Mouse (Mus musculus) bone marrow, adult 2 months (tissue): ENCODE data around the gene Nop2. TPM values are rescaled to one million over a fixed set of nuclear protein-coding genes. Genes with fewer than 3 reads are reported as not detected.

Experiments
- H3K27ac ChIP-seq: fragments of 200-500 bp; 2 replicates; pipeline ENCODE4 v1.5.1; 2012; ENCODE audit warnings: low read depth, mild to moderate bottlenecking, control low read depth, inconsistent platforms, low read length; ENCODE audit not compliant: control insufficient read depth, poor library complexity, insufficient read depth
- H3K4me1 ChIP-seq: fragments of 200-500 bp; 2 replicates; pipeline ENCODE4 v1.6.1; 2011; ENCODE audit warnings: low read length; ENCODE audit not compliant: control insufficient read depth, insufficient read depth
- H3K4me3 ChIP-seq: fragments of 200-500 bp; replicated peaks from 2 replicates; pipeline ENCODE3; 2011; ENCODE audit warnings: mild to moderate bottlenecking, low read depth, low read length, control low read depth; ENCODE audit not compliant: control insufficient read depth
- CTCF ChIP-seq: fragments of 200-500 bp; IDR thresholded peaks from 2 replicates; pipeline ENCODE4 v1.5.1; 2011; ENCODE audit warnings: low read length, control low read depth; ENCODE audit not compliant: control insufficient read depth, insufficient read depth
- POLR2A ChIP-seq: fragments of 200-500 bp; IDR thresholded peaks from 2 replicates; pipeline ENCODE4 v1.6.1; 2011; ENCODE audit warnings: low read depth, mild to moderate bottlenecking, control low read depth, low read length, borderline replicate concordance; ENCODE audit not compliant: control insufficient read depth
- WGBS: fragments of 180-500 bp; shearing (Covaris S2); methylation state at CpG from one replicate; pipeline ENCODE4 v1.1.7; 2018; 5-methylcytosine and 5-hydroxymethylcytosine counted together
- polyA plus RNA-seq: library from polyadenylated mRNA; stranded (reverse); fragments of >200 nt; gene quantifications from 2 replicates; pipeline ENCODE4 v1.2.4, GENCODE M21; 2011; ENCODE audit warnings: low replicate concordance; ENCODE audit not compliant: missing spikeins, insufficient read depth, insufficient read length

Gene Nop2
- polyA plus RNA-seq, 1 experiment = 25.7 TPM

DNA sequence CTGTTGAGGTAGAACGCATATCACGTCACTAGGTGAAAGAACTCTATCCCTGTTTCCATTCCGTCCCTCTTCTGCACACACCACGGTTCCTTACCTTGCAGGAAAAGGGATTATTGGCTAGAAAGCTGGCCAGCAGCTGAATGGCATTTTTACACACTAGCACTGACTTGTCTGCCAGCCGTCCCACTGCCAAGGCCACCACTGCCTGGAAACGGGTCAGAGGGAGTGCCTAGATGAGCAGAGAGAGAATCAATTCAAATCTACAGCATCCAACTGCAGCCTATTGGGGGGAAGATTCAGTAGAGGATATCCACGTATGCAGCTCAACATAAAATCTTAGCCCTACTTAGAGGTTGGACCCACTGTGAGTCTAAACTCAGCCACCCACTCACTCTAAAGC, 47.9 kb downstream of the Nop2 start:
- 94% methylated on average over 7 of the region's 7 CpGs for WGBS
- no peak overlapping the region for H3K27ac ChIP-seq
- H3K4me3 ChIP-seq = no peak overlapping the region
- no peaks in the 10 kb centered on the region for H3K4me1 ChIP-seq
- TF ChIP-seq POLR2A = no peak
- no peak for TF ChIP-seq CTCF

- H3K4me3 ChIP-seq = no peak overlapping the region
- no peaks in the 10 kb centered on the region for H3K4me1 ChIP-seq
- H3K27ac ChIP-seq = no peak overlapping the region
- TF ChIP-seq POLR2A (no peak), CTCF (no peak)
- WGBS = 86% methylated on average over 5 of the region's 5 CpGs
Observed at GRCm38 (mm10) chr6:125182133-125182532, 50.4 kb downstream of the Nop2 start.

DNA sequence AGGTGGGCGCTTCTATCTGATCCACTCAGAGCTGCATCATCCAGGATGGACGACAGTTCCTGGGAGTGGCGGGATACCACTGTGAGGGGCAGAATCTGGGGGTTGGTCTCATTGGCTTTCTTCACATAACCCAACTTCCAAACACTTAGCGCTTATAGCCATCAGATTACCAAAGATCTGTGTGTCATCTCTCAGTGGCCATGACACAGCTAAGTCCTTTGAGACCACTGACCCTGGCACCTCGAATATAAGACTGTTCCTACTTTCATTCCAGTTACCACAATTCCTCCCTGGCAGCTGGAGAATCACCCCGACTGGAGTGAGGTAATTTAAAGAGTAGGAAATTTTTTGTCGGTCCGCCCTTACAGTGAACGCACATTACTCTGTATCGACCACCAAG, 54.5 kb downstream of the Nop2 start:
- Histone ChIP-seq H3K4me1 (peaks cover 1% of the 10 kb centered on the region; the same call in 1 of the 2 replicates), H3K27ac (no peak overlapping the region), H3K4me3 (no peak overlapping the region)
- TF ChIP-seq CTCF (no peak), POLR2A (no peak)
- WGBS = 95% methylated on average over 10 of the region's 10 CpGs

GRCm38 (mm10) chr6:125190816-125191215, 59.1 kb downstream of the Nop2 start:
- H3K4me3 ChIP-seq = peak overlapping the region; percentile 98
- TF ChIP-seq CTCF (no peak), POLR2A (no peak)
- H3K27ac ChIP-seq = no peak overlapping the region; the same call in 1 of the 2 replicates
- H3K4me1 ChIP-seq = peaks cover 1% of the 10 kb centered on the region; the same call in 1 of the 2 replicates

GRCm38 (mm10) chr6:125191332-125192015, 59.8 kb downstream of the Nop2 start, which contains the start of the genes Ncapd2 and Mrpl51:
Ncapd2 (minus strand) TSS chr6:125191701.
Mrpl51 (plus strand) TSS chr6:125191801.
- no peak for TF ChIP-seq CTCF
- peak; percentile 50 for TF ChIP-seq POLR2A
- Histone ChIP-seq H3K4me3 (peak within 1 kb of the TSS; percentile 98), H3K4me1 (peaks cover 1% of the 10 kb centered on the region; the same call in 1 of the 2 replicates), H3K27ac (peak within 1 kb of the TSS; percentile 98)
- WGBS = under 1% methylated on average over 54 of the region's 54 CpGs

GRCm38 (mm10) chr6:125192016-125192714, 60.5 kb downstream of the Nop2 start:
- peaks cover 1% of the 10 kb centered on the region; the same call in 1 of the 2 replicates for H3K4me1 ChIP-seq
- TF ChIP-seq POLR2A (no peak; the same call in 1 of the 2 replicates), CTCF (no peak)
- H3K4me3 ChIP-seq = peak overlapping the region; percentile 93
- peak overlapping the region; percentile 98 for H3K27ac ChIP-seq
- under 1% methylated on average over 34 of the region's 34 CpGs for WGBS

GRCm38 (mm10) chr6:125192841-125193240, 61.1 kb downstream of the Nop2 start:
- peak overlapping the region; percentile 93 for H3K4me3 ChIP-seq
- peaks cover 1% of the 10 kb centered on the region; the same call in 1 of the 2 replicates for H3K4me1 ChIP-seq
- TF ChIP-seq POLR2A = no peak
- no peak for TF ChIP-seq CTCF
- 13% methylated on average over 5 of the region's 5 CpGs for WGBS
- H3K27ac ChIP-seq = peak overlapping the region; percentile 98; the same call in 1 of the 2 replicates

- Histone ChIP-seq H3K4me1 (peaks cover 1% of the 10 kb centered on the region; the same call in 1 of the 2 replicates), H3K27ac (no peak overlapping the region), H3K4me3 (no peak overlapping the region)
- 34% methylated on average over 7 of the region's 7 CpGs for WGBS
- TF ChIP-seq POLR2A (no peak), CTCF (no peak)
Observed at GRCm38 (mm10) chr6:125193390-125193789, 61.7 kb downstream of the Nop2 start.

Other genes starting within 250 kb of the Nop2 start
- gene Cd4, start 243.7 kb upstream of the Nop2 start, polyA plus RNA-seq = 3.5 and 3.6 TPM in 2 replicates
- 2.9 and 7.6 TPM in 2 replicates for gene Lag3, start 220.2 kb upstream of the Nop2 start, polyA plus RNA-seq
- gene Ptms, start 211.8 kb upstream of the Nop2 start, polyA plus RNA-seq = 157 and 192 TPM in 2 replicates
- gene Mlf2, start 200.5 kb upstream of the Nop2 start, polyA plus RNA-seq = 45.8 and 74.0 TPM in 2 replicates
- gene Cops7a, start 166.4 kb upstream of the Nop2 start, polyA plus RNA-seq = 18.1 and 33.0 TPM in 2 replicates
- 3.4 TPM in 1 of 2 replicates, not detected in the other for gene Pianp, start 135.2 kb upstream of the Nop2 start, polyA plus RNA-seq
- 26.2 and 46.0 TPM in 2 replicates for gene Zfp384, start 122.8 kb upstream of the Nop2 start, polyA plus RNA-seq
- 19.6 and 42.0 TPM in 2 replicates for gene Ing4, start 92.1 kb upstream of the Nop2 start, polyA plus RNA-seq
- 24.3 and 45.9 TPM in 2 replicates for gene Acrbp, start 82.2 kb upstream of the Nop2 start, polyA plus RNA-seq
- gene Lpar5, start 64.0 kb upstream of the Nop2 start, polyA plus RNA-seq = not detected in 2 replicates
- 66.8 and 106 TPM in 2 replicates for gene Chd4, start 35.9 kb upstream of the Nop2 start, polyA plus RNA-seq
- 21.0 and 39.0 TPM in 2 replicates for gene Iffo1, start 13.3 kb downstream of the Nop2 start, polyA plus RNA-seq
- 40.4 and 98.2 TPM in 2 replicates for gene Gapdh, start 34.6 kb downstream of the Nop2 start, polyA plus RNA-seq
- 314 and 361 TPM in 2 replicates for gene Ncapd2, start 59.8 kb downstream of the Nop2 start, polyA plus RNA-seq
- 153 and 193 TPM in 2 replicates for gene Mrpl51, start 59.9 kb downstream of the Nop2 start, polyA plus RNA-seq
- 11.3 and 32.6 TPM in 2 replicates for gene Vamp1, start 83.6 kb downstream of the Nop2 start, polyA plus RNA-seq
- gene Tapbpl, start 100.0 kb downstream of the Nop2 start, polyA plus RNA-seq = 4.1 and 6.2 TPM in 2 replicates
- 7.0 and 10.7 TPM in 2 replicates for gene Cd27, start 105.1 kb downstream of the Nop2 start, polyA plus RNA-seq
- not detected in 2 replicates for gene Tuba3a, start 154.1 kb downstream of the Nop2 start, polyA plus RNA-seq
- gene Ltbr, start 182.0 kb downstream of the Nop2 start, polyA plus RNA-seq = 12.4 and 23.2 TPM in 2 replicates
- gene Scnn1a, start 188.8 kb downstream of the Nop2 start, polyA plus RNA-seq = 1.7 and 5.6 TPM in 2 replicates
- gene Tnfrsf1a, start 217.5 kb downstream of the Nop2 start, polyA plus RNA-seq = 18.4 and 63.5 TPM in 2 replicates
- 0.45 TPM in 1 of 2 replicates, not detected in the other for gene Plekhg6, start 248.9 kb downstream of the Nop2 start, polyA plus RNA-seq